Mouse (Mus musculus) thymus, adult 2 months (tissue): ENCODE results near the gene Hivep1.

Experiments
- CTCF ChIP-seq: fragments of 200-500 bp; IDR thresholded peaks from 2 replicates; pipeline ENCODE4 v1.5.1; 2012; ENCODE audit warnings: mild to moderate bottlenecking, control low read depth, low read length, moderate library complexity, borderline replicate concordance; ENCODE audit not compliant: control insufficient read depth, poor library complexity, insufficient read depth; ENCODE audit errors: extremely low read depth
- POLR2A ChIP-seq: fragments of 200-500 bp; IDR thresholded peaks from 2 replicates; pipeline ENCODE4 v1.6.1; 2012; ENCODE audit warnings: mild to moderate bottlenecking, low read length, control low read depth, moderate library complexity; ENCODE audit not compliant: control insufficient read depth, poor library complexity, insufficient read depth; ENCODE audit errors: extremely low read depth

GRCm38 (mm10) chr13:42043431-42043830 is 8.4 kb upstream of the Hivep1 start:
- no peak for TF ChIP-seq CTCF
- no peak for TF ChIP-seq POLR2A
